Mouse (Mus musculus) embryo, embryonic 10 days (tissue): ENCODE results near the gene Myo1f.

ENCODE experiments used
- DNase-seq: peaks from one replicate; pipeline ENCODE4 v3.0.0-alpha.2; 2015; ENCODE audit warnings: low spot score

Myo1f gene

GRCm38 (mm10) chr17:33649781-33650475 is 94.4 kb downstream of the Myo1f start:
- no peak for DNase-seq
